Mouse (Mus musculus) lung, postnatal 25 days (tissue): ENCODE data around the gene Hnrnpab.

ENCODE experiments used
- DNase-seq: peaks from one replicate; pipeline ENCODE4 v3.0.0; 2022; ENCODE audit warnings: low spot score

Hnrnpab gene

GRCm38 (mm10) chr11:51565062-51565461, 41.6 kb downstream of the Hnrnpab start:
- DNase-seq, result no peak

- no peak for DNase-seq
Measured at GRCm38 (mm10) chr11:51563276-51563675, 43.4 kb downstream of the Hnrnpab start.

GRCm38 (mm10) chr11:51555066-51555465, 51.6 kb downstream of the Hnrnpab start:
- no peak for DNase-seq

- DNase-seq, result no peak
Measured at GRCm38 (mm10) chr11:51554590-51554989, 52.1 kb downstream of the Hnrnpab start.

GRCm38 (mm10) chr11:51552091-51552490, 54.6 kb downstream of the Hnrnpab start:
- no peak for DNase-seq

GRCm38 (mm10) chr11:51551253-51551652, 55.4 kb downstream of the Hnrnpab start:
- peak; percentile 16 for DNase-seq
